Mouse (Mus musculus) testis, postnatal 14 days (tissue): Measurements from ENCODE around the gene Map1a.

Source experiments
- DNase-seq: peaks from one replicate; pipeline ENCODE4 v3.0.0; 2021; ENCODE audit warnings: low spot score

Map1a gene

DNA sequence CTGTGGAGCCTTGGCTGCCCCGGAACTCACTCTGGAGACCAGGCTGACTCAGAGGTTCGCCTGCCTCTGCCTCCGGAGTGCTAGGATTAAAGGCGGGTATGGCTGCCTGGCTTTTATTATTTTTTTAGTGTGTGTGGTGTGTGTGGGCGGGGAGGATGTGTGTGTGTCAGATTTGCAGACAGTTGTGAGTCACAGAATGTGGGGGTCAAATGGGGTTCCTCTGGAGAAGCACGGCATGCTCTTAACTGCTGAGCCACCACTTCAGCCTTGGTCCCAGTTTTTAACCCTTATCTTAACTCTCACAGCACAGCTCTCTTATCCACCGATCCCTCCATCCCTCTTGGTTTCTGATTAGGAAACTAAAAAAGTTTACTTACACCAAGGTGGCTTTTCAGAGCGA, 26.9 kb downstream of the Map1a start:
- no peak for DNase-seq

DNA sequence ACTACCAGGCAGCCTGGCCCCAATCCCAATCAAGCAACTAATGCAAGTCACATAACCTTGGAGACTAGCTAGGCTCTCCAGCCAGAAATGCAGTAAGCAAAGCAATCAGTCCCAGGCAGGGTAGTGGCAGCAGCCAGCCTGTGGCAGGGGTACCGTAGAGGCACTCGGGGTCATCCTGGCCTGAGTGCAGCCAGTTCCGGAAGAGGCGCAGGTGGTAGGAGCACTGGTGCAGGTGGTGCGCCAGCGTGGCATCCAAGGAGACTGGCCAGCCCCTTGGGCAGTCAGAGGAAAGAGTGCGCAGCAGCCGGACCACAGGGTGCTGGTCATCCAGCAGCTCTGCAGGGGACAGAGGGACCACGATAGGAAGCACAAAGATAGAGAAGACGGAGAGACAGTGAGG, 33.6 kb downstream of the Map1a start:
- no peak for DNase-seq

DNA sequence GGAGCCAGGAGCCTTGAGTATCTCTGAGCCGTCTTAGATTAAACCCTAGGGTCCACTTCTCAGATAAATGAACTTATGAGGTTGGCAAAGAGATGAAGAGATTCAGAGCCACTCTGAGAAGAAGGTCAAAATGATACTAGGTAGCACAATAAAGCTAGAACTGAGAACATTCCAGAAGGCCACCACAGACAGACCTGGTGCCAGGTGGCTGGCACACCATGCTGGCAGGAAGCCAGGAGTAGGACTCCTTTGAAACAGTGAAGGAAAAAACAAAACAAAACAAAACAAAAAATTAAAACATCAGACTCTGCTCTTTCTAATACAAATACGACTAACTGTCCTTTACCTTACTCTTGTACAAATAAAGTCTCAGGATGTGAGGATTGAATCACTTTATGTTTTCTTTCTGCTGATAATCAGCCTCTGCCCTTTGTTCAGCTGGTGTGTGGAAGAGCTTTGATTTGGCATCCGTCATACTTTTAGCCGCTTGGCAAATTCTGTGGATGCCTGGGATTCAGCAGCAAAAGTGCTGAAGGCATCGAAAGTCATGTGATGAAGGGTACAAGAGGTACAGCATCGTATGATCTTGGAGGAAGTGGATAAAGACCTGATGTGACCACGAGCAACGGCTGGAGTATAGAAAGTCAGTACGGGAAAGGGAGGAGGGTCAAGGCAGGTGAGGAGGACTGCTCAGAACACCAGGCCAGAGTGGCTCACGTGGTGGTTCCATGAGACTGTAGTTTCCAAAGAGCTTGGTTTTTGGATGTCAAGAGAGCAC, 34.5 kb downstream of the Map1a start:
- DNase-seq: no peak

DNA sequence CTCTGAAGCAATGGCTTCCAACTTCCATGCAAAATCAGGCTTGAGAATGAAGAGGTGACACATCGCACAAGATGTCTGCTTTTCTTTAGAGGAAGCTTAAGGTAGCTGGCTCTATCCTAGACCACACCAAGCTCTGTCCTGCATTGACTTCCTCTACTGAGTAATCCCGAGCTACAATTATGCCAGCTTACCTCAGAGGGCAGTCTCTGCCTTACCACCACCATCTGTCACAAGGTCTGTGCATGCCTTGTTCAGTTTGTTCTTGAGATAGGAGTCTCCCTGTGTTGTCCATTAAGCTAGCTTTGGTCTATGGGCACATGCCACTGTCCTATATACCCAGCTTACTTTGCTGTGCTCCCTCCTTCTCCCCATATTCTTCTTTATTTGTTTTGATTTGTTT, 40.1 kb downstream of the Map1a start:
- no peak for DNase-seq

DNA sequence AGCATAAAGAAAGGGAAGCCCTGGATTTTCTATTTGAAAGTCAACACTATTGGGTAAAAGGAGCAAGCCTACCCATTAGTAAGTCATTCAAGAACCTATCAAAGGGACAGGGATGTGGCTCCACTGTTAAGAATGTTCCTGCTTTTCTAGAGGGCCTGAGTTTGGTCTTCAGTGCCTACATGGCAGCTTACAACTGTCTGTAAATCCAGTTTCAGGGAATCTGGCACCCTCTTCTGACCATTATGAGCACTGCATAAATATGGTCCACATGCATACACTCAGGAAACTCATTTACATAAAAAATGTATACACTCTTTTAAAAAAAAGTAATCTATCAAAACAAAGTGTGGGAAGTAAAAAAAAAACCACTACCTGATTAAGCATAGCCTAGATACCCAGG, 49.7 kb downstream of the Map1a start:
- DNase-seq: no peak

DNA sequence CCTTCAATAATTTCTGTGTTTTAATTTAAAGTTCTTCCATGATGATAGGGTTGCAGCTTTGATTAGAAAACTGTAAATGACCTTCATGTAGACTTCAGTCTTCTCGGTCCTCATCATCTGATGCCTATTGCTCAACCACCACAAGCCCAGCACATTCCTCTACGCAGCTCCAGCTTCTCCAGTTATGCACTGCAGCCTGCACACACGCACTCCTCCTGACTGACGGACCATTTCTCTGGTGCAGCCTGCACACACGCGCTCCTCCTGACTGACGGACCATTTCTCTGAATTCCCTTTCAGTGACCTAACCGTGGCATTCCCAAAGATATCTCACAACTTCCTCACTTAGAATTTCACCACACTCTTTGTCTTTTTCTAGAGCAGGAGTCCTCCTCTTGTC, 63.8 kb downstream of the Map1a start:
- no peak for DNase-seq

DNA sequence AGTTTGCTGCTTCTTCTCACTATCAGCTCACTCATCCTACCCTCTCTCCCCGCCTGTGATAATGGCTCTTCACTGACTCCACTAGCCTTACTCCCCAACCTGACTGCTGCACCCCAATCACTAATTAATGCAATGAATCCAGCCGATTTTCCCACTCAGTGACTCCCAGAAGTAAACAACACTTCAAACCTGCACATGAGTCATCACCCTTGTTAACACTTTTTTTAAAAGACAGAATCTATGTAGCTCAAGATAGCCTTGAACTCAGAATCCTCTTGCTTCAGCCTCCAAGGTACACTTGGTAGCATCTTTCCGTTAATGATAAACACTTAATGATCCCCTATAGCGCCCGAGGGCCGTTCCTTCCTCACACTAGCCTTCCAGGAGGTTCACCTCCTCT, 65.0 kb downstream of the Map1a start:
- no peak for DNase-seq

DNA sequence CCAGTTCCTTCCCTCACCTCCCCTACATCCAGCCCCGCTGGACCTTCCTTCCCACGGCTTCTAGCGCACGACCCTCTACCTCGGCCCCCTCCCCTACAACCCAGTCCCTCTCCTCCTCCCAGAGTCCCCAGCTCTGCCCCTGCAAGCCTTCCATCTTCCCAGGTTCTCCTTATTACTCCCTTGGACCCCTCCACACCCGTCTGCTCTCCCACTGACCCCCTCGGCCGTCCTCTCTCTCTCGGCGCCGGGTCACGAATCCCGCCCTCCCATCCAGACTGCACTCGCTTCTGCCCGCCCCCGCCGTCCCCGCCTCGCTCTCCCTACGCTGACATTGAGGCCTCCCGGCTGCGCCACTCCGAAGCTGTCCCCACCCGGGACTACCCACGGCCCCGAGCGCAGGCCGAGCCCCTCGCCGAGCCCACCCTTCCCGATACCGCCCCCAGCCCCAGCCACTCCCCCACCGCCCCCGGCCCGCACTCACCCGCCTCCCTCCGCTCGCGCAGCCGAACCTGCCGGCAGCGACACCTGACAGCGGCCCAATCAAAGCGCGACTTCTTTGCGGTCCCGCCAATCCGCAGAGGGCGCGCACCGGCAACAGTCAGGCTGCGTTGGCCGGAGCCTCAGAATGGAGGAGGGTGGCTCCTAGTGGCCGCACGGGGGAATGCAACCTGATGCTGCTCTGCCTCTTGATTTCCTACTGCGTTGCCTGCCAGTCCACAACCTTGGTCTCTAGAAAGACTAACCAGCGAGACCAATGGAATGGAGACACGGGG, 65.6 kb downstream of the Map1a start, which contains the start of gene Ppip5k1:
Gene Ppip5k1, minus strand, starts transcription at position 577 of the 773 bp plus-strand sequence.
- peak; percentile 98 for DNase-seq

DNA sequence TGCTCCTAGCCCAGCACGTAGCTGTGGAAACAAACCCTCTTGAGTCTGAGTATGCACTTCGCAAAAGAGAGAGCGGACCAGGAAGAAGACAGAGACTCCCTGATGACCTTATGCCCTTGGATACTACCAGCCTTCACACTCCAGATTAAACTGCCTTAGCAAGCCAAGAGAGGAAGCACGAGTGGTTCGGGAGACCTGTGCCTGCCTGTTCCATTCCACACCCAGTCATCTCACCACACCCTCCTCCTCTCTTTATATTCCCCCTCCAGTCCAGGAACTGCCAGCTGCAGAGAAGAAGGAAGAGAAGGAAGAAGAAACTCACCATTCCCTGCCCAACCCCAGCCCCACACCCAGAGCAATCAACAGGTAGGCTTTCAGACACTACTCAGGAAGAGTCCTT, 68.1 kb downstream of the Map1a start, which contains the start of gene Ckmt1:
Gene Ckmt1, plus strand, starts transcription at position 221 of the 400 bp plus-strand sequence.
- DNase-seq: no peak

DNA sequence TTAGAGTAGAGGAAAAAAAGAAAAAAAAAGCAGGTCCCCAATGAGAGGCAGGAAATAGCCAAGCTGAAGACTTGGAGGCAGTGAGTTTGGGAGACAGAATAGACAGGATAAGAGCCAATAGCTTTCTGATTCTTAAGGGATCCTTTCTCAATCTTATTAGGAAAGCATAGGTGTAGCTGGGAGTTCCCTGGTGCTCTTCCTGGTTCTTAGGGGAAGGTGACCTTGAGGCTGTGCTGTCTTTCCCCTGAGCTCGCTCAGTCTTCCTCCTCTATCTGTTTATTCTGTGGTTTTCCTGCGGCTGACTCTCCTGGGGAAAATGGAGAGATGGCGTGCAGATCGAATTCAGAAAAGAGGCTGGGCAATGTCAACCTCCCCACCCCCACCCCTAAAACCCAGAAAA, 68.6 kb downstream of the Map1a start:
- DNase-seq: no peak

DNA sequence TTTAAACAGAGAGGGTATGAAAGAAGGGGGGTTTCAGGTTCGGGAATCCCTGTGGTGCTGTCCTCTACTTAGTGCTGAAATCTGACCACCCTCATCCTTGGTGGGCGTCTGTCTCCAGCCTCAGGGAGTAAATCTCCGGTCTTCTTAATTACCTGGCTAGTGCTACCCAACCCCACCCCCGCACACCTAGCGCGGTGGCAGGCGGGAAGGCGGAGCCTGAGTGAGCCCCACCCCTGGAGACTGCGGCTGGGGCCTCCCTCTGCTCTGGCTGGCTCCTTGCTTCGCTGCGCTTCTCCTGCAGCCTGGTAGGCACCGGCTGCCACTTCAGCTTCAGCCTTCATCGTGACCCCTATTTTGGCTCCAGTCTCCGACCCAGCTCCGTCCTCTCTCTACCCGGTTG, 69.0 kb downstream of the Map1a start:
- no peak for DNase-seq

DNA sequence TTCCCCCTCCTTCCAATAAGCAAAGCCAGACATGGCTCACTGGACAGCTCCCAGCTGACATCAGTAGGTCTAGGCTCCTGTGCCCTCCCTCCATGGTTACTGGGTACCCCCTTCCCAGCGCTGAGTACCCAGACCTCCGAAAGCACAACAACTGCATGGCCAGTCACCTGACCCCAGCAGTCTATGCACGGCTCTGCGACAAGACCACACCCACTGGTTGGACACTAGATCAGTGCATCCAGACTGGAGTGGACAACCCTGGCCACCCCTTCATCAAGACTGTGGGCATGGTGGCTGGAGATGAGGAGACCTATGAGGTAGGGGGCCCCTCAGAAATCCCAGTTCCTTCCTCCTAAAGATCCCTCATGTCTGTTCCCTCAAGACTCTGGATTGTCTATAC, 70.1 kb downstream of the Map1a start:
- DNase-seq: no peak
